Mouse (Mus musculus) CH12.LX (cell line): ENCODE data around the gene Tmem108.

Experiments
- CTCF ChIP-seq, 2 experiments: IDR thresholded peaks in 1 of 2; conservative IDR thresholded peaks in 1 of 2; 2 replicates each; pipeline ENCODE4 v1.5.1; 2011 to 2012; ENCODE audit warnings: low read depth in 2 of 2, low read length in 2 of 2, improper control_type of control experiment in 1 of 2, inconsistent platforms in 1 of 2, mild to moderate bottlenecking in 1 of 2, moderate library complexity in 1 of 2
- E2F4 ChIP-seq: IDR thresholded peaks from 2 replicates; pipeline ENCODE4 v1.6.1; 2011; ENCODE audit warnings: low read depth, low read length, improper control_type of control experiment; ENCODE audit not compliant: insufficient replicate concordance
- EP300 ChIP-seq: IDR thresholded peaks from 2 replicates; pipeline ENCODE4 v1.6.1; 2011; ENCODE audit warnings: low read length, improper control_type of control experiment
- MAX ChIP-seq: IDR thresholded peaks from 2 replicates; pipeline ENCODE4 v1.6.1; 2011; ENCODE audit warnings: low read length, improper control_type of control experiment
- NELFE ChIP-seq: IDR thresholded peaks from 2 replicates; pipeline ENCODE4 v1.6.1; 2011; ENCODE audit warnings: low read depth, low read length, improper control_type of control experiment
- POLR2A ChIP-seq: IDR thresholded peaks from 2 replicates; pipeline ENCODE4 v1.6.1; 2011; ENCODE audit warnings: low read depth, mild to moderate bottlenecking, improper control_type of control experiment, low read length
- USF2 ChIP-seq: conservative IDR thresholded peaks from 2 replicates; pipeline ENCODE4 v1.6.1; 2011; ENCODE audit warnings: low read depth, low read length, improper control_type of control experiment
- ZNF384 ChIP-seq: IDR thresholded peaks from 2 replicates; pipeline ENCODE4 v1.6.1; 2012; ENCODE audit warnings: low read depth, low read length, improper control_type of control experiment, inconsistent platforms

- TF ChIP-seq CTCF (conservative IDR thresholded peaks at IDR 0.05 in 1 of 2, IDR thresholded peaks at IDR 0.05 in 1 of 2; ENCODE audit: low read depth in 2 of 2, low read length in 2 of 2), result no peak
- TF ChIP-seq USF2, result no peak
- TF ChIP-seq ZNF384, result no peak
- no peak for TF ChIP-seq NELFE
- TF ChIP-seq MAX, result no peak
- no peak for TF ChIP-seq POLR2A
- no peak for TF ChIP-seq EP300
- no peak for TF ChIP-seq E2F4
Measured at GRCm38 (mm10) chr9:103715352-103715751, 46.3 kb downstream of the Tmem108 start.
